Mouse (Mus musculus): ENCODE data around the gene Gm10803.

- TF ChIP-seq POLR2A (IDR thresholded peaks at IDR 0.05; ENCODE audit: extremely low read depth, insufficient read depth, low read length) (no peak), CTCF (IDR thresholded peaks at IDR 0.05; ENCODE audit: low read depth, low read length) (no peak)
These were observed 36.8 kb downstream of the Gm10803 start for GRCm38 (mm10) chr2:93597145-93597544.

Data from liver, adult 2 months (tissue).